Mouse (Mus musculus): ENCODE measurements at regions not wholly inside any gene's neighbourhood (a gene's known extent, or its start where the extent isn't known, plus 50 kb on each side); places are given as distances from the start of the nearest gene placed in this dataset.

GRCm38 (mm10) chr5:33548800-33549199 is 80.6 kb downstream of the Fam53a start:
- in situ Hi-C loops (cut with MboI; ENCODE audit: unreplicated experiment in 2 of 2): loop anchor here (5.0 to 25.0 kb wide), 4 partner anchors 51 to 286 kb away; partner anchors contain the start of gene Ctbp1 (in 1 of the 2)

- in situ Hi-C loops (cut with MboI; ENCODE audit: unreplicated experiment in 2 of 2): loop anchor here in 1 of 2 experiments (5.0 to 25.0 kb wide), 3 partner anchors 91 to 281 kb away; partner anchors contain the start of gene Ctbp1
These were observed 86.1 kb downstream of the Fam53a start for GRCm38 (mm10) chr5:33543372-33543771.

GRCm38 (mm10) chr5:33542643-33543042 is 86.8 kb downstream of the Fam53a start:
- in situ Hi-C loops (cut with MboI; ENCODE audit: unreplicated experiment in 2 of 2): loop anchor here in 1 of 2 experiments (5.0 to 25.0 kb wide), 3 partner anchors 90 to 280 kb away; partner anchors contain the start of gene Ctbp1

GRCm38 (mm10) chr5:33542000-33542554 is 87.4 kb downstream of the Fam53a start:
- in situ Hi-C loops (cut with MboI; ENCODE audit: unreplicated experiment in 2 of 2): loop anchor here in 1 of 2 experiments (5.0 to 25.0 kb wide), 3 partner anchors 90 to 280 kb away; partner anchors contain the start of gene Ctbp1

GRCm38 (mm10) chr5:33540259-33540658 is 89.2 kb downstream of the Fam53a start:
- in situ Hi-C loops (cut with MboI; ENCODE audit: unreplicated experiment in 2 of 2): loop anchor here in 1 of 2 experiments (5.0 to 25.0 kb wide), 3 partner anchors 88 to 278 kb away; partner anchors contain the start of gene Ctbp1

GRCm38 (mm10) chr5:33537429-33537828 is 92.0 kb downstream of the Fam53a start:
- in situ Hi-C loops (cut with MboI; ENCODE audit: unreplicated experiment in 2 of 2): loop anchor here in 1 of 2 experiments (25.0 kb wide), 1 partner anchor 275 kb away; the partner anchor contains the start of gene Ctbp1

- in situ Hi-C loops (cut with MboI; ENCODE audit: unreplicated experiment in 2 of 2): loop anchor here in 1 of 2 experiments (25.0 kb wide), 1 partner anchor 275 kb away; the partner anchor contains the start of gene Ctbp1
These were observed 92.4 kb downstream of the Fam53a start for GRCm38 (mm10) chr5:33537017-33537416.

GRCm38 (mm10) chr5:33536261-33536660 is 93.2 kb downstream of the Fam53a start:
- in situ Hi-C loops (cut with MboI; ENCODE audit: unreplicated experiment in 2 of 2): loop anchor here in 1 of 2 experiments (25.0 kb wide), 1 partner anchor 274 kb away; the partner anchor contains the start of gene Ctbp1

GRCm38 (mm10) chr5:33535145-33536010 is 94.1 kb downstream of the Fam53a start:
- in situ Hi-C loops (cut with MboI; ENCODE audit: unreplicated experiment in 2 of 2): loop anchor here in 1 of 2 experiments (25.0 kb wide), 1 partner anchor 273 kb away; the partner anchor contains the start of gene Ctbp1

- in situ Hi-C loops (cut with MboI; ENCODE audit: unreplicated experiment in 2 of 2): loop anchor here in 1 of 2 experiments (25.0 kb wide), 1 partner anchor 272 kb away; the partner anchor contains the start of gene Ctbp1
These were observed 95.1 kb downstream of the Fam53a start for GRCm38 (mm10) chr5:33534345-33534744.

- in situ Hi-C loops (cut with MboI; ENCODE audit: unreplicated experiment in 2 of 2): loop anchor here in 1 of 2 experiments (25.0 kb wide), 1 partner anchor 271 kb away; the partner anchor contains the start of gene Ctbp1
These were observed 96.2 kb downstream of the Fam53a start for GRCm38 (mm10) chr5:33533185-33533584.

GRCm38 (mm10) chr5:33531263-33531662 is 97.5 kb upstream of the Nkx1-1 start:
- in situ Hi-C loops (cut with MboI; ENCODE audit: unreplicated experiment in 2 of 2): loop anchor here in 1 of 2 experiments (25.0 kb wide), 1 partner anchor 269 kb away; the partner anchor contains the start of gene Ctbp1

- in situ Hi-C loops (cut with MboI; ENCODE audit: unreplicated experiment in 2 of 2): loop anchor here in 1 of 2 experiments (25.0 kb wide), 1 partner anchor 267 kb away; the partner anchor contains the start of gene Ctbp1
These were observed 96.0 kb upstream of the Nkx1-1 start for GRCm38 (mm10) chr5:33529771-33530170.

- in situ Hi-C loops (cut with MboI; ENCODE audit: unreplicated experiment in 2 of 2): loop anchor here in 1 of 2 experiments (25.0 kb wide), 1 partner anchor 267 kb away; the partner anchor contains the start of gene Ctbp1
These were observed 95.3 kb upstream of the Nkx1-1 start for GRCm38 (mm10) chr5:33528971-33529670.

GRCm38 (mm10) chr5:33527750-33528149 is 94.0 kb upstream of the Nkx1-1 start:
- in situ Hi-C loops (cut with MboI; ENCODE audit: unreplicated experiment in 2 of 2): loop anchor here in 1 of 2 experiments (25.0 kb wide), 1 partner anchor 265 kb away; the partner anchor contains the start of gene Ctbp1

GRCm38 (mm10) chr5:33527316-33527715 is 93.5 kb upstream of the Nkx1-1 start:
- in situ Hi-C loops (cut with MboI; ENCODE audit: unreplicated experiment in 2 of 2): loop anchor here in 1 of 2 experiments (25.0 kb wide), 1 partner anchor 265 kb away; the partner anchor contains the start of gene Ctbp1

GRCm38 (mm10) chr5:33521951-33522742 is 88.4 kb upstream of the Nkx1-1 start:
- in situ Hi-C loops (cut with MboI; ENCODE audit: unreplicated experiment in 2 of 2): no loop called here

GRCm38 (mm10) chr5:33520856-33521255 is 87.1 kb upstream of the Nkx1-1 start:
- in situ Hi-C loops (cut with MboI; ENCODE audit: unreplicated experiment in 2 of 2): no loop called here

- in situ Hi-C loops (cut with MboI; ENCODE audit: unreplicated experiment in 2 of 2): no loop called here
These were observed 85.6 kb upstream of the Nkx1-1 start for GRCm38 (mm10) chr5:33519394-33519793.

Measured in v-Abl transformed pro-B cells (cell line).